Mouse (Mus musculus): ENCODE data around the gene Fbxl8.

DNA sequence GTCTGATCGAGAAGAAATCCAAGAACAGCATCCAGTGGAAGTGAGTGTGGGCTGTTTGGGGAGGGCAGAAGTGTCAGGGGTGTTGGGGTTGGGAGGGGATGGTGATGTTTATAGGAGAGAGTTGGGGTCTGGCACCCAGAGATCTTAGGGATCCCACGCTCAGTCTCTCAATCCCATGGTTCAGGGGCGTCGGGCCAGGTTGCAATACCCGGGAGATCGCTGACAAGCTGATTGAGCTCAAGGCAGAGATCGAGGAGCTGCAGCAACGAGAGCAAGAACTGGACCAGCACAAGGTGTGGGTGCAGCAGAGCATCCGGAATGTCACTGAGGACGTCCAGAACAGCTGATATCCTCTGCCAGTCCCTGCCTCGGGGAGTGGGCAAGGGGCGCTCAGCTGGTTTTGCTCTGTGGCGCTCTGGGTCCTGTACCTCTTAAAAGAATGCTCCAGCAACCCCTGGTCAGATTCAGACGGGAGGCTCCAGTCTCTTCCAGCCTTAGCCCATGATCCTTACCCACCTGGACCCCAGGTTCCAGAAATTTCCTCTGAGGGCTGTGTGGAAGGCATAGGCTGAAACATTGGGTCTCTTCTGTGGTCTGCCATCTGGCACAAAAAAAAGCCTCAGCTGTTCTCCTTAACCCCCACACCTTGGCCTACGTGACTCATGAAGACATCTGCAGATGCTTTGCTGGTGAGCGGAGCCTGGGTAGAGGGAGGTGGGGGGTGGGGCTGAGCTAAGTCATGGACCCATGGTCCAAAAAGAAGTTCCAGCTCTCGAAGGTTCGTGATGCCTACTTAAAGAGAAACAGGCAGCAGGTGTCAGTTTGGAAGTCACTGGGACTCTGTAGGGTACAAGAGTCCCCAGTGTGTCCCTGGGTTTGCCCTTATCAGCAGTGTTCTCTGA, 34.2 kb downstream of the Fbxl8 start:
- no peak for TF ChIP-seq EP300 (optimal IDR thresholded peaks at IDR 0.05)
- no peak for TF ChIP-seq CTCF (IDR thresholded peaks at IDR 0.05; ENCODE audit: low read depth)
